Mouse (Mus musculus) embryonic facial prominence, embryonic 14.5 days (tissue): ENCODE measurements at regions not wholly inside any gene's neighbourhood (a gene's known extent, or its start where the extent isn't known, plus 50 kb on each side); places are given as distances from the start of the nearest gene placed in this dataset.

ENCODE experiments used
- ATAC-seq: fragments of 200-750 bp; cut with Nextera tagmentation; 2 replicates; pipeline ENCODE4 v1.8.0; 2017; ENCODE audit warnings: low read depth, moderate number of reproducible peaks, moderate TSS enrichment
- DNase-seq: peaks from one replicate; pipeline ENCODE4 v3.0.0-alpha.2; 2015; ENCODE audit warnings: low spot score
- H3K27ac ChIP-seq: fragments of 300-500 bp; sonication (generic); replicated peaks from 2 replicates; pipeline ENCODE4 v1.5.1; 2014; ENCODE audit warnings: low read depth, mild to moderate bottlenecking, low read length, moderate library complexity
- H3K27me3 ChIP-seq: fragments of 300-500 bp; sonication (generic); replicated peaks from 2 replicates; pipeline ENCODE4 v1.6.1; 2014; ENCODE audit warnings: low read length; ENCODE audit not compliant: control insufficient read depth, insufficient read depth
- H3K36me3 ChIP-seq: fragments of 300-500 bp; sonication (generic); 2 replicates; pipeline ENCODE4 v1.6.1; 2014; ENCODE audit warnings: low read length, mixed read lengths; ENCODE audit not compliant: control insufficient read depth, insufficient read depth
- H3K4me1 ChIP-seq: fragments of 300-500 bp; sonication (generic); 2 replicates; pipeline ENCODE4 v1.6.1; 2014; ENCODE audit warnings: antibody characterized with exemption, low read length; ENCODE audit not compliant: control insufficient read depth, insufficient read depth
- H3K4me2 ChIP-seq: fragments of 300-500 bp; sonication (generic); 2 replicates; pipeline ENCODE4 v1.6.1; 2014; ENCODE audit warnings: low read depth, mild to moderate bottlenecking, low read length, moderate library complexity, mixed read lengths
- H3K4me3 ChIP-seq: fragments of 300-500 bp; sonication (generic); 2 replicates; pipeline ENCODE4 v1.5.1; 2014; ENCODE audit warnings: low read depth, mild to moderate bottlenecking, low read length
- H3K9ac ChIP-seq: fragments of 300-500 bp; sonication (generic); 2 replicates; pipeline ENCODE4 v1.6.1; 2014; ENCODE audit warnings: low read depth, mild to moderate bottlenecking, low read length, moderate library complexity, mixed read lengths
- H3K9me3 ChIP-seq: fragments of 300-500 bp; sonication (generic); 2 replicates; pipeline ENCODE4 v1.6.1; 2016; ENCODE audit warnings: low read length; ENCODE audit not compliant: control insufficient read depth
- WGBS: fragments of 180-500 bp; shearing (Covaris S2); extraction: QIAGEN DNeasy Blood & Tissue Kit; methylation state at CpG from one replicate; pipeline ENCODE4 v1.1.7; 2014; 5-methylcytosine and 5-hydroxymethylcytosine counted together

- H3K4me3 ChIP-seq = no peak overlapping the region
- no peak for ATAC-seq
- no peaks in the 10 kb centered on the region for H3K27me3 ChIP-seq
- H3K36me3 ChIP-seq = no peaks in the 10 kb centered on the region
- DNase-seq = peak; percentile 63
- H3K9me3 ChIP-seq = no peaks in the 10 kb centered on the region
- H3K4me1 ChIP-seq = 0 out of 2 replicates have a peak, but pooled peaks cover 6% of the 10 kb centered on the region
- 68% methylated on average over 12 of the region's 12 CpGs for WGBS
- H3K9ac ChIP-seq = no peak overlapping the region
- H3K4me2 ChIP-seq = no peak overlapping the region
- H3K27ac ChIP-seq = no peak overlapping the region
Observed at GRCm38 (mm10) chr3:52607379-52608085, 339.4 kb downstream of the Foxo1 start.

DNA sequence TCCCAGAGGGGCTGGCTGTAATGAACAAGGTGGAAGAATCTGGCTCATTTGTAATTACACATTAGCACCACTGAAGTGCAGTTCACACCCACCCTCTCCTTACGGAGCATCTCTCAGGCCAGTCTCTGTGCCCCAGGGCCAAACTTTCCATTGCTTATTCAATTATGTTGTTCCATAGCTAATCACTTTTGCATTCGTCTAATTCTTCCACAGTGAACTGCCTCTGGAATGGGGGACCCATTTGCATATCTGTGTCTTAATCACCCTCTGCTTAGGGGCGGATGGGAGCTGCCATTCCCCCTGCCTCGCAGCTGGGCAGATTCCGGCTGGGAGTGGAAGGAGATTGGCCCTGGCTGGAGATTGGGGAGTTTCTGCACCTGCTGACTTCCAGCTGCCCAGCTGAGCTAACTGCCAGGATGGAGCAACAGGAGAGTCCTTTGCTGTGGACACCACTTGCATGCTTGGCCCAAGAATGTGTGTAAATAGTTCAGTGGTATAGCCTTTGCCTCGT is 337.2 kb downstream of the Foxo1 start:
- 49% methylated on average over 6 of the region's 6 CpGs for WGBS
- DNase-seq (peak; percentile 24), ATAC-seq (no peak)
- no peak overlapping the region for H3K27ac ChIP-seq
- H3K27me3 ChIP-seq = no peaks in the 10 kb centered on the region
- H3K9ac ChIP-seq = no peak overlapping the region
- H3K4me2 ChIP-seq = no peak overlapping the region
- no peak overlapping the region for H3K4me3 ChIP-seq
- H3K36me3 ChIP-seq = no peaks in the 10 kb centered on the region
- peaks cover 10% of the 10 kb centered on the region; the same call in 1 of the 2 replicates for H3K4me1 ChIP-seq
- no peaks in the 10 kb centered on the region for H3K9me3 ChIP-seq

- ATAC-seq (peak; percentile 90), DNase-seq (peak; percentile 91)
- Histone ChIP-seq H3K9me3 (no peaks in the 10 kb centered on the region), H3K9ac (no peak overlapping the region), H3K4me1 (peaks cover 10% of the 10 kb centered on the region; the same call in 1 of the 2 replicates), H3K27ac (no peak overlapping the region), H3K36me3 (no peaks in the 10 kb centered on the region), H3K4me2 (no peak overlapping the region), H3K4me3 (no peak overlapping the region), H3K27me3 (no peaks in the 10 kb centered on the region)
- WGBS = 53% methylated on average over 7 of the region's 8 CpGs
Observed at GRCm38 (mm10) chr3:52603244-52603704, 335.1 kb downstream of the Foxo1 start.

DNA sequence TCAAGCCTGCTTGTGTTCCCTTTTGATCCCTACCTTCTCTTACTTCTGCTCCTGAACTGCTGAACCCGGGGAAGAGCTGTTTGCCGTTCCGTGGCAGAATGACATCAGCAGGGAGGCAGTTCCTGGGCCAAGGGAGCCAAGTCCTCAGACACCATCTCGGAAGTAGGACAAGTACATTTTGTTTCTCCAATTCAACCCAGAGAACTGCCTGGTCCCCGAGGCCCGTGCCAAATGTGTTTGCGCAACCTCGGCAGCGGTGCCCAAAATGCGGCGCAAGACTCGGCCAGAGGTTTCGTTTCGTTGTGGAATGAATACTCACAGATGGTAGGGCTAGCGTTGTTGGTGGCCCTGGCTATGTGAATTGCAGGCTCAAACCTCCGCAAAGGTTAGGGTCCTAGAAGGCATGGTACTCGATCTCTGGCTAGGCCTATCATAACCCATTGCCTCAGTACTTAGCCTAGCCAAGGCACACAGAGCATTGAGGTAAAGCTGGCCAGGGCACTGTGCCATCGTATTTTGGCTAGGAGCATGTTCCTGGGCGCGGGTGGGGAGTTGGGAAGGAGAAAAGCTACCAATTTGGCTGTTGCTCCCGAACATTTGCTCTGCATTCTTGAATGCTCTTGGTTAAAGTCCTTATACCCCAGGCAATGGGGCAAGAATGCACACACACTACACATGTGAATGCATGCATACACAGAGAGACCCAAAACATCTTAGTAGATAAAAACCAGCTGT is 333.0 kb downstream of the Foxo1 start:
- H3K4me2 ChIP-seq = no peak overlapping the region
- 78% methylated on average over 21 of the region's 21 CpGs for WGBS
- H3K36me3 ChIP-seq = no peaks in the 10 kb centered on the region
- peak; percentile 21 for DNase-seq
- H3K4me1 ChIP-seq = peaks cover 10% of the 10 kb centered on the region; the same call in 1 of the 2 replicates
- no peak for ATAC-seq
- no peaks in the 10 kb centered on the region for H3K27me3 ChIP-seq
- no peaks in the 10 kb centered on the region for H3K9me3 ChIP-seq
- no peak overlapping the region for H3K27ac ChIP-seq
- no peak overlapping the region for H3K4me3 ChIP-seq
- H3K9ac ChIP-seq = no peak overlapping the region

DNA sequence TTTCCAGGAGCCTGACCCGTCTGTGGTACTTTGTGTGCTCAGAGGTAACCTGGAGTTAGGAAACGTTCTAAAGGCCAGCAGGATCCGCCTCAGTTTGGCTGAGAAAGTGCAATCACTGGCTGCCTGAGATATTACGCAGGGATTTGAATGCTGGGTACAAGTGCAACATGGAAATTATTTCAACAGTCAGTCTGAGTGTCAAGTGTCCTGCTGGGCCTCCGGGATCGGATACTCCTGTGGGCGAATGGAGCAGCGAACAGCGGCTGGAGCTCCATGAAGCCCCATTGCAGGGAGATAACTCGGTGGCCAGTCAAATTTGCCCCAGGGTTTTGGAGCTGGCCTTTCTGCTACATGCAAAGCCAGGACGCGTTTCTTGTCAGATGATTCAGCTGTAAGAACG is 332.4 kb downstream of the Foxo1 start:
- Histone ChIP-seq H3K27me3 (no peaks in the 10 kb centered on the region), H3K9ac (no peak overlapping the region), H3K4me3 (no peak overlapping the region), H3K4me1 (peaks cover 10% of the 10 kb centered on the region; the same call in 1 of the 2 replicates), H3K27ac (no peak overlapping the region), H3K36me3 (no peaks in the 10 kb centered on the region), H3K4me2 (no peak overlapping the region), H3K9me3 (no peaks in the 10 kb centered on the region)
- DNase-seq = no peak
- no peak for ATAC-seq
- 61% methylated on average over 13 of the region's 13 CpGs for WGBS

DNA sequence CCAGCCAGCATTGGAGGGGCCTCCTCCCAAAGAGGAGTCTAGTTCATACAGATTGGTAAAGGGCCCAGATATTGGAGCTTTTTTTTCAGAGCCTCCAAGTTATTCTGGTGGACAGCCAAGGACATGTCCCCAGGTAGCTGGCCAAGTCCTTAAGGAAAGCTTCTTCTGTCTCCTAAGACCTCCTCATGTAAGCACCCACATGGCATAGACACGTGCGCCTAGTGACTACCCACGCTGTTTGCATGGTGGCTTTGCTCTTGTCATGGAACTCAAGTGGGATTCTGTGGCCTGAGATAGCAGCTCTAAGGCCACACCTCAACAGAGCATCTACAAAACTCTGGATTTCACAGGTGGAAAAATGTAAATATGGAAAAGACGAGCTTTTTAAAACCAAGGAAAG is 332.0 kb downstream of the Foxo1 start:
- Histone ChIP-seq H3K4me2 (no peak overlapping the region), H3K4me3 (no peak overlapping the region), H3K9ac (no peak overlapping the region), H3K9me3 (no peaks in the 10 kb centered on the region), H3K27ac (no peak overlapping the region), H3K27me3 (no peaks in the 10 kb centered on the region), H3K4me1 (peaks cover 10% of the 10 kb centered on the region; the same call in 1 of the 2 replicates), H3K36me3 (no peaks in the 10 kb centered on the region)
- 89% methylated on average over 4 of the region's 4 CpGs for WGBS
- ATAC-seq (no peak), DNase-seq (no peak)

- no peak overlapping the region for H3K4me2 ChIP-seq
- no peaks in the 10 kb centered on the region for H3K27me3 ChIP-seq
- no peaks in the 10 kb centered on the region for H3K9me3 ChIP-seq
- DNase-seq = no peak
- H3K4me3 ChIP-seq = no peak overlapping the region
- H3K36me3 ChIP-seq = no peaks in the 10 kb centered on the region
- no peak for ATAC-seq
- no peak overlapping the region for H3K9ac ChIP-seq
- WGBS = 80% methylated on average over 4 of the region's 4 CpGs
- H3K27ac ChIP-seq = no peak overlapping the region
- H3K4me1 ChIP-seq = no peaks in the 10 kb centered on the region
Observed at GRCm38 (mm10) chr3:52586418-52586817, 318.3 kb downstream of the Foxo1 start.

DNA sequence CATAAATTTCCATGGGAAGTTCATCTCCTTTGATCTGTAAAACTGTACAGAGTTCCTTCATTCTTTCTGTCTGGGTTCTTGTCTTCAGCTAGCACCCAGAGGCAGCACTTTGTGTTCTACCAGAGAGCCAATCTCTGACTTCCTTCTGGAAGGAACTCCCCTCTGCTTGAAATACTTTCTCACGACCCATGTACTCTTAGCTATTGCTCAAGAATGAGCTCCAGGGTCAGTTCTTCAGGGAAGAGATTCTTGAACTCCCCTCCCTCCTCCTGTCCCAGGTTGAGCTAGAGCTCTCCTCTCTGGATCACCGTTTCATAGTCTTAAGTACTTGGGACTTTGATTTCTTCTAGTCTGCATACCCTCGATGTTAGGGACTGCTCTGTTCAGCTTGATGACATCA is 311.8 kb downstream of the Foxo1 start:
- Histone ChIP-seq H3K27me3 (no peaks in the 10 kb centered on the region), H3K36me3 (no peaks in the 10 kb centered on the region), H3K4me1 (no peaks in the 10 kb centered on the region), H3K4me2 (no peak overlapping the region), H3K4me3 (no peak overlapping the region), H3K9me3 (no peaks in the 10 kb centered on the region), H3K27ac (no peak overlapping the region), H3K9ac (no peak overlapping the region)
- DNase-seq (no peak), ATAC-seq (no peak)
- 75% methylated on average over 3 of the region's 3 CpGs for WGBS
